Mouse (Mus musculus): Measurements from ENCODE around the gene Ltbp4.

Ltbp4 gene

DNA sequence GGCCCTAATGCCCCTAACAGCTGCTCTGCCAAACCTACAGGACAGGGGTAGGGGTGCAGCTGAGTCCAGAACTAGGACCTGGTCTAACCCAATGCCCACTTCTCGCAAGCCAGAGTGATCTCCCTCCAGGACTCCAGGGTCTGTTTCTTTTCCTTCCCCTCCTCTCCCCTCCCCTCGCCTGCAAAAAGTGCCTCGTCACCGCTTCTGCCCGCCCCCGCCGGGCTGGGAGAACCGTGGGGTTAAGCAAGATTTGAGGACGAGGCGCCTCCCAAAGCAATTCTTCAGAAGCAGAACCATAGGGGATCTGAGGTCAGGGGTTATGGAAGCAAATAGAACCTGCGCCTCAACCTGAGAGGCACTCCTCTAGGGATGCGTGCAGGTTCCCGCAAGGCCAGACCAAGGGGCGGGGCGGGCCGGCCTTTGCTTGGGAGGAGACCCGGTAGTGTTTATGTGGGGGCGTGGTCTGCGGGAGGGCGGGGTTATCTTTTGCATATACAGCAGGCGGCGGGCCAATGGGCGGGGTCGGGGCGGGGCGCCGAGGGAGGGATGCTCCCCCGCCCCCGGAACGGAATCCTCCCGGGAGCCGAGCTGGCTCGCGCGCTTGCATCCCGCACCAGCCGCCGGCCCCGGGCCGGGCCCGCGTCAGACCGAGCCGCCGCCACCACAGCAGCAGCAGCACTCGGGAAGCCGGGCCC, 79.1 kb downstream of the Ltbp4 start, which contains the start of gene Numbl:
Gene Numbl, plus strand, starts transcription at position 229 of the 695 bp plus-strand sequence.
- peak; percentile 89 to 90 for DNase-seq (ENCODE audit: low spot score in 2 of 2)

DNA sequence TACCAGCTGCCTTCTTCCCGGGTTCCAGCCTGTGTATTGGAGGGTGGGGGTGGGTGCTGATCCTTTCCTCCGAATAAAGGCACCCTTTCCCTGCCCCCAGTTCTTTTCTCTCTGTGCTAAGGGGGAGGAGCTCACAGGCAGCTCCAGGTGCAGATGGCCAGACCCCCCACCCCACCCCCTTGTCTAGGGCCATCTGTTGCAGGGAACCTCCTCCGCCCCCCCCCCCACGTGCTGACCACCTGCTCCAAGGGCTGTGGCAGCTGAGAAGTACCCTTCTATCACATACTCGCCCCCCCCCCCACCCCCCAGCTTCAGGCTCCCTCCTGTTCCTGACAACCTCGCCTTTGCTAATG, 79.7 kb downstream of the Ltbp4 start:
- DNase-seq (ENCODE audit: low spot score in 2 of 2), result no peak

- DNase-seq (ENCODE audit: low spot score in 2 of 2), result peak; percentile 85 to 87
Measured at GRCm38 (mm10) chr7:27257046-27257851, 80.2 kb downstream of the Ltbp4 start.

GRCm38 (mm10) chr7:27255721-27256120, 81.8 kb downstream of the Ltbp4 start:
- DNase-seq (ENCODE audit: low spot score in 2 of 2), result no peak

Data from frontal cortex, postnatal 36 days (tissue).